Mouse (Mus musculus): ENCODE measurements around the gene Stard7. TPM values are rescaled to one million over a fixed set of nuclear protein-coding genes. Genes with fewer than 3 reads are reported as not detected.

The Stard7 gene
- polyA plus RNA-seq, 1 experiment from 2014 or later, result 53.7 TPM

DNA sequence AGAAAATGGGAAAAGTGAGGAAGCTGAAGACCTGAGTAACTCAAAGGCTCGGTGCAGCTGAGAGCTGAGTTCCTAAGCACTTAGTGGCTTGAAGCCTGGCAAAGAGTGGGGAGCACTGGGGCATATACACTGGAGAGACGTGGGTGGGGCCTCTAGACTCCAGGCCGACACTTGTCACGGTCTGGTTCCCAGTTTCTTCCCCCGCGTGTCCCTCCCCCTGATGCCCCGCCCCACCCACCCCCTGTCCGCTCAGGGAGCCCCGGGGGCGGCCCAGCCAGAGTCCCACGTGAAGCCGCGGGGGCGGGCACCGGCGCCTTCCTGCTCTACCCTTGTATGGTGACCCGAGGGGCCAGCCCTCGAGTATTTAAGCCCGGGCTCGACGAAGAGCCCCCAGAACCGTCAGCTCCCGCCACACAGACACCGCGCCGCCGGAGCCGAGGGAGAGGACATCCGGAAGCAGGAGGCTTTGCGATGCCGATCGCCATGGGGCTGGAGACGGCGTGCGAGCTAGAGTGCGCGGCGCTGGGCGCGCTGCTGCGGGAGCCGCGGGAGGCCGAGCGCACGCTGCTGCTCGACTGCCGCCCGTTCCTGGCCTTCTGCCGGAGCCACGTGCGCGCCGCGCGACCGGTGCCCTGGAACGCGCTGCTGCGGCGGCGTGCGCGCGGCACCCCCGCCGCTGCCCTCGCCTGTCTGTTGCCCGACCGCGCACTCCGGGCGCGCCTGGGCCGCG lies 65.9 kb downstream of the Stard7 start, which contains the start of gene Dusp2:
TSS of gene Dusp2 (plus strand) at position 393 of the 730 bp plus-strand sequence.
- Histone ChIP-seq H3K27ac (ENCODE audit: low read depth, low read length) (0 out of 2 replicates have a peak within 1 kb of the TSS, but pooled peaks have one; percentile 5), H3K36me3 (ENCODE audit: control insufficient read depth, insufficient read depth) (no peaks in the 10 kb centered on the region), H3K4me3 (ENCODE audit: low read depth, low read length) (peak within 1 kb of the TSS; percentile 56), H3K4me2 (replicated peaks; ENCODE audit: low read depth) (peak within 1 kb of the TSS; percentile 90), H3K9me3 (ENCODE audit: control insufficient read depth) (no peaks in the 10 kb centered on the region), H3K27me3 (replicated peaks; ENCODE audit: control insufficient read depth, insufficient read depth, low read length) (peaks cover 16% of the 10 kb centered on the region), H3K4me1 (replicated peaks; ENCODE audit: control insufficient read depth, insufficient read depth, low read length) (no peaks in the 10 kb centered on the region; the same call in 1 of the 2 replicates), H3K9ac (ENCODE audit: low read depth, low read length) (peak within 1 kb of the TSS; percentile 31; the same call in 1 of the 2 replicates)
- under 1% methylated on average over 76 of the region's 76 CpGs for WGBS
- TF ChIP-seq CTCF (IDR thresholded peaks at IDR 0.05; ENCODE audit: low read depth), result no peak
- peak; percentile 61 for ATAC-seq

DNA sequence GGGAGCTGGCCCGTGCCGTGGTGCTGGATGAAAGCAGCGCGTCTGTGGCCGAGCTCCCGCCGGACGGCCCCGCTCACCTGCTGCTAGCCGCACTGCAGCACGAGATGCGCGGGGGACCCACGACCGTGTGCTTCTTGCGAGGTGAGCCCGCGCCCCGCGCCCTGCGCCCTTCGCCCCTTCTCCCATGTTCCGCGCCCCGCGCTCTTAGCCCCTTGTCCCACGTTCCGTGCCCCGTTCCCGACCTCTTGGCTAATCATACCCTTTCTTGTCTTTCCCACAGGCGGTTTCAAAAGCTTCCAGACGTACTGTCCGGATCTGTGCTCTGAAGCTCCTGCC lies 66.4 kb downstream of the Stard7 start:
- peak overlapping the region; percentile 90 for H3K4me2 ChIP-seq (replicated peaks; ENCODE audit: low read depth)
- H3K4me3 ChIP-seq (ENCODE audit: low read depth, low read length), result peak overlapping the region; percentile 56
- 6% methylated on average over 32 of the region's 33 CpGs for WGBS
- no peaks in the 10 kb centered on the region; the same call in 1 of the 2 replicates for H3K4me1 ChIP-seq (replicated peaks; ENCODE audit: control insufficient read depth, insufficient read depth, low read length)
- peaks cover 16% of the 10 kb centered on the region for H3K27me3 ChIP-seq (replicated peaks; ENCODE audit: control insufficient read depth, insufficient read depth, low read length)
- no peak overlapping the region for H3K27ac ChIP-seq (ENCODE audit: low read depth, low read length)
- no peak for TF ChIP-seq CTCF (IDR thresholded peaks at IDR 0.05; ENCODE audit: low read depth)
- peak overlapping the region; percentile 31; the same call in 1 of the 2 replicates for H3K9ac ChIP-seq (ENCODE audit: low read depth, low read length)
- no peaks in the 10 kb centered on the region for H3K9me3 ChIP-seq (ENCODE audit: control insufficient read depth)
- no peak for ATAC-seq
- H3K36me3 ChIP-seq (ENCODE audit: control insufficient read depth, insufficient read depth), result no peaks in the 10 kb centered on the region

- Histone ChIP-seq H3K4me1 (replicated peaks; ENCODE audit: control insufficient read depth, insufficient read depth, low read length) (no peaks in the 10 kb centered on the region; the same call in 1 of the 2 replicates), H3K27me3 (replicated peaks; ENCODE audit: control insufficient read depth, insufficient read depth, low read length) (peaks cover 16% of the 10 kb centered on the region), H3K9ac (ENCODE audit: low read depth, low read length) (no peak overlapping the region), H3K4me3 (ENCODE audit: low read depth, low read length) (peak overlapping the region; percentile 56), H3K9me3 (ENCODE audit: control insufficient read depth) (no peaks in the 10 kb centered on the region), H3K27ac (ENCODE audit: low read depth, low read length) (no peak overlapping the region), H3K4me2 (replicated peaks; ENCODE audit: low read depth) (peak overlapping the region; percentile 90), H3K36me3 (ENCODE audit: control insufficient read depth, insufficient read depth) (no peaks in the 10 kb centered on the region)
- no peak for ATAC-seq
- no peak for TF ChIP-seq CTCF (IDR thresholded peaks at IDR 0.05; ENCODE audit: low read depth)
- whole genome bisulfite sequencing, result 46% methylated on average over 5 of the region's 5 CpGs
Measured at GRCm38 (mm10) chr2:127336885-127337284, 66.9 kb downstream of the Stard7 start.

DNA sequence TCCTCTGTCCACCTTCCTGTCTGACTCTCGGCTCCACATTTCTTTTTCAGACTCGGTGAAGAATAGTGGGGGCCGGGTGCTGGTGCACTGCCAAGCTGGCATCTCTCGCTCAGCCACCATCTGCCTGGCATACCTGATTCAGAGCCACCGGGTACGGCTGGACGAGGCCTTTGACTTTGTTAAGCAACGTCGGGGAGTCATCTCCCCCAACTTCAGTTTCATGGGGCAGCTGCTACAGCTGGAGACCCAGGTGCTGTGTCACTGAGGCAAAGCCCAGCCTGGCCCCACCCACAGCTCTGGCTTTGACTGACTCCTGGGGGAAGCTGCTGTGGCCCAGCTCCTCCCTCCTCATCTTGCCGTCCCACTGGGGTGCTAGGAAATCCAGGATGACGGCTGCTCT lies 67.5 kb downstream of the Stard7 start:
- Histone ChIP-seq H3K27ac (ENCODE audit: low read depth, low read length) (no peak overlapping the region), H3K36me3 (ENCODE audit: control insufficient read depth, insufficient read depth) (no peaks in the 10 kb centered on the region), H3K9me3 (ENCODE audit: control insufficient read depth) (no peaks in the 10 kb centered on the region), H3K4me1 (replicated peaks; ENCODE audit: control insufficient read depth, insufficient read depth, low read length) (no peaks in the 10 kb centered on the region; the same call in 1 of the 2 replicates), H3K9ac (ENCODE audit: low read depth, low read length) (no peak overlapping the region), H3K4me3 (ENCODE audit: low read depth, low read length) (peak overlapping the region; percentile 56; the same call in 1 of the 2 replicates), H3K27me3 (replicated peaks; ENCODE audit: control insufficient read depth, insufficient read depth, low read length) (peaks cover 16% of the 10 kb centered on the region), H3K4me2 (replicated peaks; ENCODE audit: low read depth) (peak overlapping the region; percentile 90)
- no peak for TF ChIP-seq CTCF (IDR thresholded peaks at IDR 0.05; ENCODE audit: low read depth)
- WGBS, result 70% methylated on average over 11 of the region's 11 CpGs
- ATAC-seq, result no peak

DNA sequence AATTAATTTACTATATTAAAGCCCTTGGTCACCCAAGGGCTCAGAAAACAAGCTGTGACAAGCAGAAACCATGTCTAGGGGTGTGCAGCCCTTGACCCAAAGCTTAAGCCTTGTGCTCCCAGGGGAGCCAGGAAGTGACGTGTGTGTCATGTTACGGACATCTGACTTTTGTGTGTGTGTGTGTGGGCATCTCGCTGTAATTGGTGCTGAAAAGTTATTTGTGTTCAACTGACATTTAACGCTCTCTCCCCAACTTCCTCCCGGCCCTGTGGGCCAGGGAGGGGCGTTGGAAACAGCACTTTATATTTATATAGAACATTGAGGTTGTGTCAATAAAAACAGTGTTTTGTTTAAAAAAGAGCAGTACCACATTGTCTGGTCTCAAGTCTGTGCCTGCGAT lies 68.0 kb downstream of the Stard7 start:
- peak overlapping the region; percentile 90; the same call in 1 of the 2 replicates for H3K4me2 ChIP-seq (replicated peaks; ENCODE audit: low read depth)

DNA sequence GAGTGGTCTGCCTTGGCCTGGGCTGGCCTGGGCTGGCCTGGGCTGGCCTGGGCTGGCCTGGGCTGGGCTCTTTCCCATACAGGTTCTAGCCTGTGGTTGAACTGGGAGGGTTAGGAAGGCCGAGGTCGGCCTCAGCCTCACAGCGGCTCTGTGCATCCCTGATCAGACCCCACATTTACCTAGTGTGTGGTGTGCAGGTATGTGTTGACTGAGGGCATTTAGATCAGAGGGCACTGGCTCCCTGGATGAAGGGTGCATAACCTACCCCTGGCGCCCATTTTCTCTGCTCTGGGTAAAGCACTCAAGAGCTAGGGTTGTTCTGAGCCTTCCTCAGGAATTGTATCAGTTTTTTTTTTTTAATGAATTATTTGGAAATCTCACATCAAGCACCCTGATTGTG lies 68.4 kb downstream of the Stard7 start, which contains the start of gene Astl:
TSS of gene Astl (plus strand) at position 224 of the 400 bp plus-strand sequence.
- H3K9ac ChIP-seq (ENCODE audit: low read depth, low read length), result no peak within 1 kb of the TSS
- no peak for ATAC-seq
- peak within 1 kb of the TSS; percentile 90 for H3K4me2 ChIP-seq (replicated peaks; ENCODE audit: low read depth)
- H3K27me3 ChIP-seq (replicated peaks; ENCODE audit: control insufficient read depth, insufficient read depth, low read length), result peaks cover 16% of the 10 kb centered on the region
- 79% methylated on average over 4 of the region's 4 CpGs for WGBS
- no peak for TF ChIP-seq CTCF (IDR thresholded peaks at IDR 0.05; ENCODE audit: low read depth)
- no peaks in the 10 kb centered on the region; the same call in 1 of the 2 replicates for H3K4me1 ChIP-seq (replicated peaks; ENCODE audit: control insufficient read depth, insufficient read depth, low read length)
- H3K4me3 ChIP-seq (ENCODE audit: low read depth, low read length), result peak within 1 kb of the TSS; percentile 56; the same call in 1 of the 2 replicates
- H3K9me3 ChIP-seq (ENCODE audit: control insufficient read depth), result no peaks in the 10 kb centered on the region
- H3K36me3 ChIP-seq (ENCODE audit: control insufficient read depth, insufficient read depth), result no peaks in the 10 kb centered on the region
- no peak within 1 kb of the TSS for H3K27ac ChIP-seq (ENCODE audit: low read depth, low read length)

More for the DNA sequence above, 68.0 kb downstream of the Stard7 start:
- Histone ChIP-seq H3K9me3 (ENCODE audit: control insufficient read depth) (no peaks in the 10 kb centered on the region), H3K4me1 (replicated peaks; ENCODE audit: control insufficient read depth, insufficient read depth, low read length) (no peaks in the 10 kb centered on the region; the same call in 1 of the 2 replicates), H3K27me3 (replicated peaks; ENCODE audit: control insufficient read depth, insufficient read depth, low read length) (peaks cover 16% of the 10 kb centered on the region), H3K4me3 (ENCODE audit: low read depth, low read length) (peak overlapping the region; percentile 56; the same call in 1 of the 2 replicates), H3K27ac (ENCODE audit: low read depth, low read length) (no peak overlapping the region), H3K9ac (ENCODE audit: low read depth, low read length) (no peak overlapping the region), H3K36me3 (ENCODE audit: control insufficient read depth, insufficient read depth) (no peaks in the 10 kb centered on the region)
- no peak for ATAC-seq
- 63% methylated on average over 7 of the region's 7 CpGs for WGBS
- no peak for TF ChIP-seq CTCF (IDR thresholded peaks at IDR 0.05; ENCODE audit: low read depth)

Data from intestine, postnatal 0 days (tissue).